Mouse (Mus musculus): ENCODE measurements around the gene Notch1.

Gene Notch1

DNA sequence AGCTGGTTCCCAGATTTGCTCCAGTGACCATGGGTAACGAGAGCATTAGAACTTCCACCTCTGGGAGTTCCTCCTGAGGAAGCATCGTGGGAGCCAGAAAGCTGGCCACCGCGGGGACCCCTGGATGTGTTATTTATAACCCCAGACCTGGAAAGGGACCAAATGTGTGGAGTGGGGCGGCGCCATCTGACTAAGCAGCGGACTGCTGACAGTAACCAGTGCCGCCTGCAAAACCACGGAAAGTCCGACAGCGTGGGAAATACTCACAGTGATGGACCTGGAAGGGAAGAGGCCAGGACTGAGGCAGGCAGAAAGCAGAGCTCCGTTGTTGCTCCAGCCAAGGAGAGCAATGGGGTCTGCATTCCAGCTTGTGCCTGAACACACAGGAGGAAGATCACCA is at the start of gene Notch1:
Gene Notch1 (minus strand): TSS at position 389 of the 400 bp plus-strand sequence.
- no peak for DNase-seq (ENCODE audit: low read depth, low spot score)

DNA sequence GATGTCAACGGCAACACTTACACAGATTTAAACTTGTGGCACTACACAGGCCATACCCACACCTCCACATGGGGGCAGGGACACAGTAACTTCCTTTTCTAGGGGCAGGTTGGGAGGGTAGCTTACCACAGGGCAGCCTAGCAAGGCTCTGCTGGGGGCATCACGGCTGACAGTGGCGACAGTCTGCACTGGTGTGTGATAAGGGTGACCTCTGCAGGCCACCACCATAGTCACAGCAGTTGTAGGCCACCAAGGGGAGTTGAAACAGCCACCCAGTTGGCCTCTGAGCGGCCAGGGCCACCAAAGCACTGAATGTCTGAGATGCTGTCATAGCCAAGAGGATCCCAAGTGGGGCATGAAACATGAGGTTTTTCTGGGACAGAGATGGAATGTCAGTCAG is 49.8 kb upstream of the Notch1 start:
- peak; percentile 46 for DNase-seq (ENCODE audit: low read depth, low spot score)

DNA sequence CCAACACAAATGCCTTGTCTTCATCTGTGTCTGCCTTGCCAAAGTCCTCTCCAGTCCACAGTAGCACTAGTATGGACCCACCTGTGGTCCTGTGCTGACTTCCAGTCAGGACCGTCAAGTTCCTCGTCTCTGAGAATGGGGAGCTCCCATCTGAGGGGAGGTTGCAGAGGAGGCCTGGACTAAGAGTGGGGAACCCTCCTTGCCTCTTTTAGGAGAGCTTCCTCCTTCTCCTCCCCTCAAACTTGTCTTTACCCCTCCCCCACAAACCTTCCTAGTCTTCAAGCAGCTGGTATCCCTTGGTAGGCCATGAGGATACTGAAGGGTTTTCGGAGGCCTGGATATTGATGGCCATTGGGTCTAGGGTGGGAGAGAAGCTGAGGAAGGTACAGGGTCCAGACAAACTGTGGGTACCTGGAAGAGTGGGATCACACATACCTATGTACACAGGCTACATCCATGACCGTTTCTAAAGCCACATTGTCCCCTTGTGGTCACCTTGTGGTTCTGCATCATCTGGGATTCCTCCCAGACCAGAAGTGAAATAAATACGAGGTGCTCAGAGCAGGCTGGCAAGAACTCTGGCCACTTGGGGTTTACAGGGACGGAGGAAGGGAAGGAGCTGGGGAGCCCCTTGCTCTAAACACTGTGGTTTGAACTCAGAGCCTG is 45.0 kb upstream of the Notch1 start:
- DNase-seq (ENCODE audit: low read depth, low spot score) = peak; percentile 55

DNA sequence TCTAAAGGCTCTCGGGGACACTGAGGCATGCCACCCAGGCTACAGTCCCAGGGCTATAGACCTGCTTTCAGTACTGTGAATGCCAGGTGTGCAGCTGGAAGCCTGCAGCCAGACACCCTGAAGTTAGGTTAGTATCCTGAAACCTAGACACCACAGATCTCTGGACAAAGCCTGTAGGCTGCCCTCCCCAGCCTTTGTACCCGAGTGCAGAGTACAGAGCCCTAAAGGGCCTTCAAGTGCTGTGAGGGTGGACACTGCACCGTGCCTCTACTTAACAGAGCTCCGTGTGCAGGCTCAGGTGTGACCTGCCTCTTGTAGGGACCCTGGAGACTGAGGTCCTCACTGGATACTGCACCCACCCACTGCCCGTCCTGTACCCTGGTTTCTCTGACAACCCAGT is 44.0 kb upstream of the Notch1 start:
- DNase-seq (ENCODE audit: low read depth, low spot score) = no peak

DNA sequence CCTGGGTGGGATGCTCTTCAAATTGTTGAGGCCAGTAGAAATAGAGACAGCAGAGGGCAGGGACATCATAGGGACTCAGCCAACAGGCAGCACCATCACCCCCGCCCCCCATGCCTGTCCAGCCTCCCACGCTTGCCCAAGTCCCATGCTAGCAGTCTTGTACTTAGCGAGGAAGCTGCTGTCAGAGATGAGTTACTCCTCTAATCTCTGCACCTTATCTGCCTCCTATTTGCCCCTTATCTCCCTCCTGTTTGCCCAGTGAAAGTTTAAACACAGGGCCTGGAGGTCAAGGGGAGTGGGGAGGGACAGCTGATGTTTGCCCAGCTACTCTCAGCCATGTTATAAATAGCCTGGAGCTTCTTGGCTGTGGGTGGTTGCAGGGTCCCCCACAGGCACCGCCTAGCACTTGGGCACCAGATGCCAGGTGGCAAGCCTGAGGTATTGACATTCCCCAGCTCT is 40.1 kb upstream of the Notch1 start:
- no peak for DNase-seq (ENCODE audit: low read depth, low spot score)

DNA sequence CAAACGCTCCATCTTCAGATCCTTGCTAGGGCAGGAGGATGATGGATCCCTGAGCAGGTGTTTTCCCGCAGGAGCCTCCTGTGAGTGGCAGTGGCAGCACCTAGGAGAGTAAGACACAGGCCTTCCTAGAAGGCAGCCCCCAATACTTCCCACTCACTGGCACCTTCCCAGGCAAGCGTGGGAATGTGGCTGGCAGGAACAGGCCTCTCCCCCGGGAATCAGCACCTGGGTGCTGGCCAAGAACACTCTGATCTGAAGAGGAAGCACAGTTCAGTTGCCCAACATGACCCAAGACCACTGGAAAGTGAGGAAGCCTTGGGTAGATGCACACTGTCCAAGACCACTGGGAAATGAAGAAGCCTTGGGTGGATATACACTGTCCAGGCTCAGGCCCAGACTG is 38.6 kb upstream of the Notch1 start:
- DNase-seq (ENCODE audit: low read depth, low spot score) = no peak

DNA sequence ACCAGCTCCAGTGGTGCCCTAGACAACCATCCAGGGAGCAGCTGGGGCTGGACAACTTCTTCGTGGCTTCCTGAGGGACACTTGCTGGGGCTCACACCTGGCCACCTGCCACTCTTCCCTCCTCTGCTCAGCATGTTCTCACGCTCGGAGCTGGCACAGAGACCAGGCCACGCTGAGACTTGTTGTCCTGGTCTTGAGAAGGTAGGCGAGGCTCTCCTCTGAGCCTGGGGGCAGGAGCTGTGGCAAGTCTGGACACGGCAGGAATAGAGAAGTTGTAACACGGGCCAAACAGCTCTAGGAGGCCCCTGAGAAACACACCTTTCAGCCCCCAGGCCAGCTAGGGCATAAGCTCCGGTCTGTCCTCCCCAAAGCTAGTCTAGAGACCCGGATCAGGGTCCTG is 37.4 kb upstream of the Notch1 start:
- no peak for DNase-seq (ENCODE audit: low read depth, low spot score)

DNA sequence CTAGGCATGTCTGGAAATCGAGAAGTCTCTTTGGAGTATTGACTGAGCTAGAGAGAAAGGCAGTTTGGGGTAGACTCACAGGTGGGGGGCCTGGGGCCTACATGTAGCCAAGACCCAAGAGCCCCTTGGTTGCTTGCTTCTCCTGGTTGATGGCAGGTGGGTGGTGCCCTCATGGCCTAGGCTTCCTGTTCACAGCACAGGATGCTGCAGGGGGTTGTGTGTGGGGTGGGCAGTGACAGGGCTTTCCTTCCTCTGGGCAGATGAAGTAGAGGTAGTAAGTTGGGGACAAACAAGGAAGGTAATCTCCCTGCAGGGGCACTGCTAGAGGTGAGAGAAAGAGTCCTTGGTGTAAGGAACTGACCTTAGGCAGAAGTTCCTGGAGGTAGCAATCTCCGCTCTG is 35.6 kb upstream of the Notch1 start:
- no peak for DNase-seq (ENCODE audit: low read depth, low spot score)

DNA sequence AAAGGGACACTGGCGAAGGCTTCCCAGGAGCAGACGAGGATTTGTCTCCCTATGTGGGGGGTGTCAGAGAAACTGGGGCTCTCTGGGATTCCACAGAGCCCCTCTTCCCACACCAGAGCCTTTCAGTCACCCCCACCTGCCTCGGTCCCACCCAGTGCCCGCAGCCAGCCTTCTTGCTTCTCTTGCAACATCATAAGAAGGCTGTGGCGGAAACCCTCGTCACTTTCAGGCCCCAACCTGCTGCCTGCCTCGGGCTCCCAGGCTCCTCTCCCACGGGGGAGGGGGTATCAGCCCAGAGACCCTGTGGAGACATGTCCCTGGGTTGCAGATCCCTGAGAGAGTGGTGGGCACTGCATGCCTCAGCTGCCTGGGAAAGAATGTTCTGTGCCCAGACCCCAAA is 35.0 kb upstream of the Notch1 start:
- DNase-seq (ENCODE audit: low read depth, low spot score) = no peak

DNA sequence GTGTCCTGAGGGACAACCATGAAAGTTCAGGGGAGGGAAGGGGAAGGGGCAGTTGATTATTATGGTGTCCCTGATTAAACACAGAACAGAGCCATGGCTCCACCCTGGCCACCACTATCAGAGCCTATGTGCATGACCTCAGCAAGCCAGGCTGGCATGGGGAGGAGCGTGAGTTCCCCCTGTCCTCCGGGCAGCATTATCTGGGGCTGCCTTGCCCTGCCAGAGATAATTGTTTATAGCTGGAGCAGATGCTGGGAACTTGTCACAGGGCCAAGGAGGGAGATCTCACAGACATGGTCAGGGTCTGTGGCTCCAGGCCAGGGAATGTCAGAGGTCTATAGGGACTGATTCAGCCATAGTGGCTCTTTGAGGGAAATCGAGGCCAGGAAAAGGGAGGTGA is 34.3 kb upstream of the Notch1 start:
- no peak for DNase-seq (ENCODE audit: low read depth, low spot score)

DNA sequence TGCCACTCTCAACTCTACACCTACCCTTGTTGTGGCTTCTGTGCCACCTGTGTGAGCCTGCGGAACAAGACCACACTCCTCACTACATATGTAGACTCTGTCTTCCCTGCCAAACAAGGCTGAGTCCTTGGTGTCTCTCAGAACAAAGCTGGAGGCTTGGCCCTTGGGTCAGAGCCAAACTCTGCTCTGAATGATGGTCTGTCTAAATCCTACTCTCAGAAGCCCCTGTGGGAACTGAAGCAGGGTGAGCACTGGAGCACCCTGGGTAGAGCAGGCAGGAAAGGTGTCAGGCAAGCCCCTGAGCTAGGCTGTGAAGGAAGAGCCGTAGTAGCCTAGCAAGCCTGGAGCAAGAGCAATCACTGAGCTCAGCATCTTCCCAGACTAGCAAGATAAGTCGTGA is 33.7 kb upstream of the Notch1 start:
- no peak for DNase-seq (ENCODE audit: low read depth, low spot score)

DNA sequence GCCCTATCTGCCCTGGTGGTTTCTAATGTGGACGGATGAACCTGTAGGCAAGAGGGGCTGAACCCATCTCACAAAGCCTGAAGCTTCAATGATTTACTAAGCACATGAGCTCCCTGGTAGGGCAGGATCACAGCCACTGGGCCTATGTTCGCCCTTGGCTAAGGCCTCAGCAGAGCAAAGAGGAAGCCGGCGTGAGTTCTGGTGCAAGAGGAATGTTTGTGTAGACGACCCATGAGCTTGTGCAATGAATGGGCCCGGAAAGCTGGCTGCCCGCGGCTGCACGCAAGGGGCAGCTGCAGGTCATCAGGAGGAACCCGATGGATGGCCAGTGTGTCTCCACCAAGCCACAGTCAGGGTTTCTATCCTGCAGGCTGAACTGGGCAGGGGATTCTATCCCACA is 33.3 kb upstream of the Notch1 start:
- no peak for DNase-seq (ENCODE audit: low read depth, low spot score)

DNA sequence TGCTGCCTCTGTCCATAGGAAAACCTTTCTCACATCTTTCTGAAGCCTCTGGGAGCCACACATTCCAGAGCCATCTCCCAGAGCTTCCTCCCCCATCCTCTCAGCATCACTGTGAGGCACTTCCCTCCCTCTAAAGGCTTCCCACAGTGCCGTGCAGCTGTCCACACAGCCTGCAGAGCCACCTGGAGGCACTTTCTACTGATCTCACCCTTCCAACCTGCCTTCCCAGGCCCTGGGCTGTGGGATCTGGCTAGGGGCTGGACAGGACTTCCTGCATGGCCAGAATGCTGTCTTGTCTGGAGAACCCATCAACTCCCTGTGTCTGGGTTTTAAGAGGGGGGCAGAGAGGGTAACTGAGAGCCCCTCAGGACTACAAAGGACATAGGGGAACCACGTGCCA is 31.0 kb upstream of the Notch1 start:
- DNase-seq (ENCODE audit: low read depth, low spot score) = no peak

DNA sequence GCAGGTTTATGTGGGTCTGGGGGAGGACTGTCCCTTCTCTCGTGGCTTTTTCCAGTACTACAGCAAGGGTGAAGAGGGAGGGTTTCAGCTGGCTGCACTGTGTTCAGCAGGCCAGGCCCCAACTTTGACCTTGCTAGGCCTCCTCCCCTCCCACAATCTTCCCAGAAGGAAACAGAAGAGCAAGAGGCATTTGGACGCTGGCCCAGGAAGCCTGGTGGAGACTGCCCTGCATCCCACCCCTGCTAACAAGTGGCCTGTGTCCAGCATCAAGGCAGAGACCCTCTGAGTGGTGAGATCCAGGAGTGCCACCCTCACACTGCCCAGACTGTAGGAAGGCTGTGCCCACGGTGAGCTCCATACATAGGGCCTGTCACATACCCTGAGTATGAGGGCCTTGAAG is 27.8 kb upstream of the Notch1 start:
- DNase-seq (ENCODE audit: low read depth, low spot score) = no peak

DNA sequence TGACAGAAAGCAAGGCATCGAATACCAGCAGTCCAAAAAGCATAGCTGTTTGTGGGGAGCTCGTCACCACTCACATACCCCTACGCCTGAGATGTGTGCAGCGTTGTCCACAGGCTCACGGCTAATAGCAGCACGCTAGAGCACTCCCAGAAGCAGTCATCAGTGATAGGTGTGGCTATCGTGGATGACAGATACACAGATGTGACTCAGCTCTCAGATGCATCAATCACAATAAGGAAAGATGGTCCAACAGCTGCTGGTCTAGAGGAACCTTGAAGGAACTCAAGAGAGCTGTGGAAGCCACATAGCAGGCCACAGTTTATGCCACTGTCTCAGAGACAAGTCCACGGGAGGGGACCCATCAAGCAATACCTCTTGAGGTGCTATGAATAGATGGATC is 27.3 kb upstream of the Notch1 start:
- no peak for DNase-seq (ENCODE audit: low read depth, low spot score)

DNA sequence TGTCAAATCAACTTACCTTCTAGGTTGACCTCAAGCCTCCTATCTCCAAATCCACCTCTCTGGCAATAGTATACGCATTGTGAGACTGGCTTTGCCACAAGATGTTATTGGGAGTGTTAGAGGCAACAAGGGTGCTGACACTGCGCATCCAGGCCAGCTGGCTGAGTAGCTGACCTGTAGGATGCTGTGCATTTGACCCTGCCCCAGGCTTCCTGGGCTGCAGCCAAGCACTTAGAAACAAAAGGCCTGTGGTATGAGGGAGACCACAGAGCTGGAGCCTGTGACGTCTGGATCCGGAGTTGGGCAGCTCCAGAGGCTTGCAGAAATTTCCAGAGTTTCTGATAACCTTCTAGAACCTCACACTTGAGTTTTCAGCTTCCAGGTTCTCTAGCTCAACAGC is 26.7 kb upstream of the Notch1 start:
- no peak for DNase-seq (ENCODE audit: low read depth, low spot score)

DNA sequence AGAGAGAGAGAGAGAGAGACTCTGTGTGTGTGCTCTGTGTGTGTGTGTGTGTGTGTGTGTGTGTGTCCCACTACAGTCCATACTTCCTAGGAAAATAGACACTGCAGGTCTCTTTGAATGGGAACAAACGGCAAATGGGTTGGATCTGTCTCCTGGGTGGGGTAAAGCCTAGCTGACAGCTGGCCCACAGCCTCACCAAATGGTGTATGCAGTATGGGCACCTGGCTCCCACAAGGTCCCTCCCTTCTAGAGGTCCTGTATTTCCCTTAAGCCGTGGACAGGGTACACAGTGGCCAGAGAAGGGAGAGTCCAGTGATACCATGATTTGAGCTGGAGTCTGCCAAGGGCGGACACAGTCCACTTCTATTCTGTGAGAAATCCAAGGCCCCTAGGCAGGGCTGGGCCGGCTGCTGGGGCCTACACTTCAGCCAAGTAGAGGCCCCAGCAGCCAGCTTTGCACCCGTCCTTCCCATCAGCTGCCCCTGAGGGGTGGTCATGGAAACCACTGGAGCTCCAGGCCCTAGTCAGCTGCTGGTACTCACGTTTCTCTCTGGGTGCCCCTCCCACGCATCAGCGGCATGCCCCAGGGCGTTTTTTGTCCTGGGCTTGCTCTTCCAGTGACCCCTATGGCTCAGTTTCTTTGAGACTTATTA is 24.9 kb upstream of the Notch1 start:
- DNase-seq (ENCODE audit: low read depth, low spot score) = no peak

DNA sequence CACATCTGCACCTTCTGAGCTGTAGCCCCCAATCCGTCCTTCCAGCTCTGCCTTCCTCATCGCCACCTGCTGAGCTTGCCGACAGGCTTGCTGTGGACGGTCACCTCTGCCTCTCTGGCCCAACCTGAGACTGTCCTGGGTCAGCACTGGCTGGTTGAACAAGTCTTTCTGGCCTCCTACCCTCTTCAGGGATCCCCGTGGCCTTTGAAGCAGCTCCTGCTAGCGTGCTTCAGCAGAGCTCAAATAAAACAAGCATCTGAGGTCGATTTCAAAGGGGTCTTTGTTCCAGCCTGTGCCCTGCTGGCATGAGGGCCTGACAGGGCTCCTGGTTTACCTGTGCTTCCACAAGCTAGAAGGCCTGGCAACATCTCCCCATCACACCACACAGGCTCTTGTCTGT is 24.3 kb upstream of the Notch1 start:
- DNase-seq (ENCODE audit: low read depth, low spot score) = no peak

DNA sequence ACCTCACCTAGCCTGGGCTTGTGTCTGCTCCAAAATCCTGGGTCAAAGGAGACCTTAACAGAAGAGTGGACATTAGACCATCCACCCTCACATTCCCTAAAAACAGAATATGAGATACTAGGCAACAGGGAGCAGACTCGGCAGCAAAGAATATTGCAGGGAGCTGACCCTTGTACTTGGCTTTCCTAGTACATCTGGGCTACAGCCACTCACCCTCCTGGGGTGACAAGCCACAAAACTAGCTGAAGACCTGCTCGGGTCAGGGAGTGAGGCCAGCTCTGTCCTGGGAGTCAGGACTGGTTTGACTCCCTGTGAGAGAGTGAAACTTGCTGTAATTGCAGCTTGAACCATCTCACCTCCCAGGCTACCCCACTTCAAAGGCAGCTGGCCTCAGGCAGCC is 23.1 kb upstream of the Notch1 start:
- no peak for DNase-seq (ENCODE audit: low read depth, low spot score)

DNA sequence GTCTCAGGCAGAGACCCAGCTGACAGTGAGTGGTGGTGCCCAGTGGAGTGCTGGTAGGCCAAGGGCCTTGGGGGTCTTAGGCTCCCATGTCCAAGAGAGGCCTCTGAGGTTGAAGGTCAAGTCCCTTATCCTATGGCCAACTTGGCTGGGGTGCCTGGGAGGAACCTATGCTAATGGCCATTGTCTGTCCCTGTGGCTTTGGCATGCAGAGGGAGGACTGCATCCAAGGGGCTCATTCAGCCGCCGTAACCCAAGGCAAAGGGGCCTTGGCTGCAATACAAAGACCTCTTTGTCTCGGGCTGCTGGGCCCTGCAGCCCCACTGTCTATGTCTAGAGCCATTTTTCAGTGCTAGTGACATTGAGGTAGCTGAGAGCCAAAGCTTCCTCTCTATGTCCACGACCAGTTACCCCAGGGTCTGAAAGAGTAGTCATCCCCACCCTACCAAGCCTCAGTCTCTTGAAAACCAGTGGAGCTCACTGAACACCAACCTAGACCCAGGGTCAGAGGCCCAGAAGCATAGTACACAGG is 19.1 kb upstream of the Notch1 start:
- no peak for DNase-seq (ENCODE audit: low read depth, low spot score)

DNA sequence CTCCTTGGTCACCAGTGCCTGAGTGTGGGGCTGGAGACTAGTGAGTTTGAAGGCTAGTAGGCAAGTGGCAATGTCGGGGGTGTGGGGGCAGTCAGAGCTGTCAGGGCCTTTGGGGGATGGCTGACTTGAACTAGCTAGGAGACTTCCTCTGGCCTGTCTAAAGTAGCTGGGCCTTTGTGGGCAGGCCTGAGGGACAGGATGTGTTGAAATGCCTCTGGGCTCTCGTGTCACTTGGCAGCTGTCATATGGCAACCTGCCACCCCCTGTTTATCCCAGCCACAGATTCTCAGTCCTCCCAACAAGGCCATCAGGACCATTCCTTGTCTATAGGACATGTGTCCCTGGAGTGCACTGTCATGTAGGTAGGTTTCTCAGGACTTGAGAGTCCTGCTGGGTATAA is 18.2 kb upstream of the Notch1 start:
- no peak for DNase-seq (ENCODE audit: low read depth, low spot score)

DNA sequence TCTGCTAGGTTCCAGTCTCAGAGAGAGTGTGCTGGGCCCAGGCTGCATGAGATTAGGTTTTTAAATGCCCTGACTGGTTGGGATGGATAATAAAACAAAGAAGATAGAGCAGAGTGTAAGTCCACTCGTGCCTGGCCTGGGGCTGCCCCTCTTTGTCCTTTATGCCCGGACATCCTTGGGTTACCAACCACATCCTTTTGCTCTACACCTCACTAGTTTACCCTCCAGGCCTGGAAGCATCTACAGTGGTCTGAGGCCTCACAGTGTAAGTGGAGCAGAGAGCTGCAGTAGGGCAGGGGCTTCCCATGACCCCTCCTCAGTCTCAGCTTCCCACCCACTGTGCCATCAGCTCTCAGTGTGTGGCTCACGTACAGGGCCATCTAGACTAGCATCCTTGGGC is 17.7 kb upstream of the Notch1 start:
- DNase-seq (ENCODE audit: low read depth, low spot score) = no peak

DNA sequence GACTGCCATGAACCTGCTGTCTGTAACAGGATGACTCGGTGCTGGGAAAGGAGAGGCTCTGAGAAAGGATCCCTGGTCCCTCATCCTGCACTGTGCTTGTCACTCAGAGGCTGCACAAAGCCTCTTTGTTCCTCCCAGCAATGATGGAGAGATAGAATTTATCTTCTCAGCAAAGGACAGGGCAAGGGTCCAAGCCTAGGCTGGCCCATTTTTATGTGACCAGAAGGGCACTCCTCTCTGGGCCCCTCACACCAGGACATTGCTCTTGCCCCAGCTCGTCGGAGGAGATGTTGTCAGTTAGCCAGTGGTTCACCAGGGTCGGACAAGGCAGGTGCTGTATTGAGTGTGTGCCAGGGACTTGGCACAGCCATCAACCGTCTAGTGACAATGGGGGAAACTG is 16.8 kb upstream of the Notch1 start:
- DNase-seq (ENCODE audit: low read depth, low spot score) = no peak

DNA sequence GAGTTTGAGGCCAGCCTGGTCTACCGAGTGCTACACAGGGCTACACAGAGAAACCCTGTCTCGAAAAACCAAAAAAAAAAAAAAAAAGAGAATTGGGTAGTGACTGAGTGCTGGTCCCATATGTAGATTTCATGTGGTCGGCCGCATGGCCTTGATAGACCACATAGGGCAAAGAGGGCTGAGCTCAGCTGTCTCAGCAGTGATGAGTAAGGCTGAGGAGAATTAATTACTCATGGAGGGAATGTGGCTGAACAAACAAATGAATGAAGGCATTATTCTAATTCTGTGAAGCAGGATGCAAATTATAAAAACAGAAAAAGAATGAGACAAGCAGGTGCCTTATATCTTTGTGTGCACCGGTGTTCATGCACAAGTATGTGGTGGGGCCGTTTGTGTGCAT is 15.4 kb upstream of the Notch1 start:
- no peak for DNase-seq (ENCODE audit: low read depth, low spot score)
